Mouse (Mus musculus) forebrain, postnatal 0 days (tissue): ENCODE data around the gene Pttg1ip. TPM values are rescaled to one million over a fixed set of nuclear protein-coding genes. Genes with fewer than 3 reads are reported as not detected.

ENCODE experiments used
- ATAC-seq: fragments of 200-750 bp; cut with Nextera tagmentation; 2 replicates; pipeline ENCODE4 v1.8.0; 2017; ENCODE audit warnings: mild to moderate bottlenecking, moderate library complexity
- DNase-seq: peaks from one replicate; pipeline ENCODE4 v3.0.0-alpha.2; 2015
- H3K27ac ChIP-seq: fragments of 300-500 bp; sonication (generic); 2 replicates; pipeline ENCODE4 v1.5.1; 2014; ENCODE audit warnings: low read depth, mild to moderate bottlenecking, antibody characterized with exemption, low read length, moderate library complexity, mixed read lengths
- H3K27me3 ChIP-seq: fragments of 300-500 bp; sonication (generic); 2 replicates; pipeline ENCODE4 v1.6.1; 2014; ENCODE audit warnings: mild to moderate bottlenecking, low read length, mixed read lengths; ENCODE audit not compliant: insufficient read depth
- H3K36me3 ChIP-seq: fragments of 300-500 bp; sonication (generic); 2 replicates; pipeline ENCODE4 v1.6.1; 2014; ENCODE audit warnings: mild to moderate bottlenecking, moderate library complexity; ENCODE audit not compliant: insufficient read depth
- H3K4me1 ChIP-seq: fragments of 300-500 bp; sonication (generic); 2 replicates; pipeline ENCODE4 v1.6.1; 2014; ENCODE audit warnings: antibody characterized with exemption; ENCODE audit not compliant: insufficient read depth
- H3K4me2 ChIP-seq: fragments of 300-500 bp; sonication (generic); 2 replicates; pipeline ENCODE4 v1.6.1; 2014; ENCODE audit warnings: low read depth, mild to moderate bottlenecking, moderate library complexity
- H3K4me3 ChIP-seq: fragments of 300-500 bp; sonication (generic); 2 replicates; pipeline ENCODE4 v1.5.1; 2014; ENCODE audit warnings: low read depth, low read length, mixed read lengths
- H3K9ac ChIP-seq: fragments of 300-500 bp; sonication (generic); 2 replicates; pipeline ENCODE4 v1.6.1; 2014; ENCODE audit warnings: mild to moderate bottlenecking
- H3K9me3 ChIP-seq: fragments of 300-500 bp; sonication (generic); 2 replicates; pipeline ENCODE4 v1.6.1; 2016; ENCODE audit warnings: low read length
- CTCF ChIP-seq: sonication (generic); IDR thresholded peaks from 2 replicates; pipeline ENCODE4 v1.5.1; 2016; ENCODE audit warnings: antibody characterized with exemption, control low read depth, low read depth
- WGBS: fragments of 180-500 bp; shearing (Covaris S2); extraction: QIAGEN DNeasy Blood & Tissue Kit; methylation state at CpG from one replicate; pipeline ENCODE4 v1.1.7; 2014; 5-methylcytosine and 5-hydroxymethylcytosine counted together
- polyA plus RNA-seq: library from polyadenylated mRNA; unstranded; fragments of >200 nt; fragmentation: Nextera tagmentation; extraction: Ambion mirVana; gene quantifications from 2 replicates; pipeline ENCODE4 v1.2.1, GENCODE M21; 2015
- total RNA-seq: library from RNA; depleted of rRNA; stranded (reverse); fragments of >200 nt; gene quantifications from 2 replicates; pipeline ENCODE4 v1.2.3, GENCODE M21; 2014

Gene Pttg1ip
- total and polyA plus RNA-seq, 2 experiments from 2014 or later = 74.2 to 98.3 TPM

DNA sequence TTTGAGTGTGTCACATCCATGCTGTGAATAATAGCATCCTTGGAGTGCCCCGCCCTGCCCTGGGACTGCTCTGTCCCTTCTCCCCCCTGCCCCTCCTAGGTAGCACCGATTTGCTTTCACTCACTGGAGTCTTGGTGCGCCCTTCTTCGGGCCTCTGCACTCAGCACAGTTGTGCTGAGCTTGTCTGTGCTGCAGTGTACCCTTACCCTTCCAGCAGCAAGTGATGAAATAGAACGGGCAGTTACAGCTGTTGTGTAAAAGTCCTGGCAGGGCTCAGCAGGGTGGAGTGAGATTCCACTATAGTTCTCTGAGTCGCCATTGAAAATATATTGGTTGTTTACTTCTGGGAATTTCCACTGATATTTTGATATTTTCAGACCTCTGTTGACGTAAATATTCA is 44.5 kb downstream of the Pttg1ip start:
- Histone ChIP-seq H3K36me3 (0 out of 2 replicates have a peak, but pooled peaks cover 1% of the 10 kb centered on the region), H3K27ac (no peak overlapping the region), H3K4me2 (no peak overlapping the region), H3K4me3 (no peak overlapping the region), H3K4me1 (peaks cover 13% of the 10 kb centered on the region), H3K9me3 (no peaks in the 10 kb centered on the region), H3K9ac (no peak overlapping the region), H3K27me3 (no peaks in the 10 kb centered on the region)
- no peak for TF ChIP-seq CTCF
- 83% methylated on average over 7 of the region's 7 CpGs for WGBS
- ATAC-seq (no peak), DNase-seq (no peak)

DNA sequence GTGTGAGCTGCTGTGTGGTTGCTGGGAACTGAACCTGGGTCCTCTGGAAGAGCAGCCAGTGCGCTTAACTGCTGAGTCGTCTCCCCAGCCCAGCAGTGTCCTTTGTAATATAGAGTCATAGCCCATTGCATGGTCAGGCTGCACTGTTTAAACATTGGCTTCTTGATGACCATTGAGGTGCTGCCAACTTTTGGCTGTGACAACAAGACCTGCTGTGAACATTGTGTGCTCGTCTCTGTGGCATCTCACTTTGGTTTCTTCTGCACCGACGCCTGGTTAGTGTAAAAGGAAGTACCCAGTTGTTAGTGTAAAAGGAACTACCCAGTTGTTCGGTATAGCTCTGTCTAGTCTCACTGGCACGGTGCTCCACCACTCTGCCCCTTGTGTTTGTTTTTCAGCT is 45.1 kb downstream of the Pttg1ip start:
- H3K4me2 ChIP-seq = no peak overlapping the region
- H3K4me3 ChIP-seq = no peak overlapping the region
- H3K4me1 ChIP-seq = peaks cover 10% of the 10 kb centered on the region
- no peak for TF ChIP-seq CTCF
- H3K27me3 ChIP-seq = no peaks in the 10 kb centered on the region
- no peak overlapping the region for H3K9ac ChIP-seq
- 73% methylated on average over 7 of the region's 7 CpGs for WGBS
- no peak for ATAC-seq
- peaks cover 7% of the 10 kb centered on the region; the same call in 1 of the 2 replicates for H3K36me3 ChIP-seq
- no peak for DNase-seq
- H3K27ac ChIP-seq = no peak overlapping the region
- H3K9me3 ChIP-seq = no peaks in the 10 kb centered on the region

GRCm38 (mm10) chr10:77627497-77627896 is 46.0 kb downstream of the Pttg1ip start:
- DNase-seq (peak; percentile 88), ATAC-seq (peak; percentile 85)
- no peaks in the 10 kb centered on the region for H3K27me3 ChIP-seq
- no peak overlapping the region for H3K9ac ChIP-seq
- peaks cover 7% of the 10 kb centered on the region for H3K4me1 ChIP-seq
- H3K36me3 ChIP-seq = peaks cover 13% of the 10 kb centered on the region; the same call in 1 of the 2 replicates
- no peak overlapping the region for H3K27ac ChIP-seq
- TF ChIP-seq CTCF = peak; percentile 97
- no peak overlapping the region for H3K4me2 ChIP-seq
- 37% methylated on average over 2 of the region's 2 CpGs for WGBS
- H3K4me3 ChIP-seq = no peak overlapping the region
- H3K9me3 ChIP-seq = no peaks in the 10 kb centered on the region

DNA sequence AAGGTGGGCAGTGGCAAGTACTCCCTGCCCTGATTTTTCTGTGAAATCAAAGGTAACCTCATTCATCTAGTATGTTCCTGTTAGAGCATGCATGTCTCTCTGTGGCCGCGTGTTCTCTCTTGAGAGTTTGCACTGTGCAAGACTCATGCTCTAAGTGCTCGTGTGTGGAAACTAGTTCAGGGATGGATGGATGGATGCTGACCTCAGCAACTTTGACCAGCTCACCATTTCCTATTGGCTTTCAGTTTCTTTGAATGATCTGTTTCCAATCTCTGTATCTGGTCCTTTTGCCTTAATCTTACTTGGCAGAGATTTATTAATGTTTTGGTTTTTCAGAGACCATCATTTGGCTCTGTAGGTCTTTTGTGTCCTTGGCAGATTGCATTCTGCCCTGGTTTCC is 47.6 kb downstream of the Pttg1ip start:
- no peak overlapping the region for H3K27ac ChIP-seq
- ATAC-seq (no peak), DNase-seq (no peak)
- H3K4me1 ChIP-seq = no peaks in the 10 kb centered on the region
- H3K9me3 ChIP-seq = no peaks in the 10 kb centered on the region
- no peak for TF ChIP-seq CTCF
- no peak overlapping the region for H3K4me2 ChIP-seq
- H3K27me3 ChIP-seq = no peaks in the 10 kb centered on the region
- peaks cover 18% of the 10 kb centered on the region; the same call in 1 of the 2 replicates for H3K36me3 ChIP-seq
- H3K4me3 ChIP-seq = no peak overlapping the region
- H3K9ac ChIP-seq = no peak overlapping the region
- 90% methylated on average over 3 of the region's 3 CpGs for WGBS

DNA sequence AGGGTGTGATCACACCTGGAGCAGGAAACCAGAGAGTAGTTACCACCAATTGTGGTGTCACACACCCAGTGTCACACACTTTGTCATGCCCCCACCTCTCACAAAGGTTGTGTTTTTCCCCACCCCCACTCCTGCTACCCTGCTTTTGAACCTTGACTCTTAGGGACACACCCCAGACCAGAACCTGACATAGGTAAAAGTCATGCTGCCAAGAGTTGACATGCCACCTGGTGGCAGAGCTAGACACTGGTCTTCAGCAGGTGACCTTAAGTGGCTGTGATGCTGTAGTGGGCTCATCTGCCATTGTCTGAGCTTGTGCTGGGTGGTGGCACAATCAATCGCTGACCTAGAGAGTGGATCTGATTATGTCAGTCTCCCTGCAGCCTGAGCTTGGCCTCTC is 48.5 kb downstream of the Pttg1ip start:
- H3K4me2 ChIP-seq = no peak overlapping the region
- peak; percentile 33 for TF ChIP-seq CTCF
- ATAC-seq (no peak), DNase-seq (no peak)
- no peaks in the 10 kb centered on the region for H3K27me3 ChIP-seq
- no peaks in the 10 kb centered on the region for H3K4me1 ChIP-seq
- H3K36me3 ChIP-seq = peaks cover 18% of the 10 kb centered on the region; the same call in 1 of the 2 replicates
- no peak overlapping the region for H3K9ac ChIP-seq
- no peak overlapping the region for H3K4me3 ChIP-seq
- H3K9me3 ChIP-seq = no peaks in the 10 kb centered on the region
- no peak overlapping the region for H3K27ac ChIP-seq
- 79% methylated on average over 1 of the region's 1 CpGs for WGBS

- no peaks in the 10 kb centered on the region for H3K27me3 ChIP-seq
- no peak for ATAC-seq
- no peaks in the 10 kb centered on the region for H3K4me1 ChIP-seq
- no peak for DNase-seq
- H3K36me3 ChIP-seq = peaks cover 25% of the 10 kb centered on the region
- 82% methylated on average over 6 of the region's 6 CpGs for WGBS
- no peak overlapping the region for H3K4me2 ChIP-seq
- no peak overlapping the region for H3K4me3 ChIP-seq
- H3K9me3 ChIP-seq = no peaks in the 10 kb centered on the region
- no peak for TF ChIP-seq CTCF
- no peak overlapping the region for H3K9ac ChIP-seq
- no peak overlapping the region for H3K27ac ChIP-seq
These were observed 52.5 kb downstream of the Pttg1ip start for GRCm38 (mm10) chr10:77634016-77634415.

DNA sequence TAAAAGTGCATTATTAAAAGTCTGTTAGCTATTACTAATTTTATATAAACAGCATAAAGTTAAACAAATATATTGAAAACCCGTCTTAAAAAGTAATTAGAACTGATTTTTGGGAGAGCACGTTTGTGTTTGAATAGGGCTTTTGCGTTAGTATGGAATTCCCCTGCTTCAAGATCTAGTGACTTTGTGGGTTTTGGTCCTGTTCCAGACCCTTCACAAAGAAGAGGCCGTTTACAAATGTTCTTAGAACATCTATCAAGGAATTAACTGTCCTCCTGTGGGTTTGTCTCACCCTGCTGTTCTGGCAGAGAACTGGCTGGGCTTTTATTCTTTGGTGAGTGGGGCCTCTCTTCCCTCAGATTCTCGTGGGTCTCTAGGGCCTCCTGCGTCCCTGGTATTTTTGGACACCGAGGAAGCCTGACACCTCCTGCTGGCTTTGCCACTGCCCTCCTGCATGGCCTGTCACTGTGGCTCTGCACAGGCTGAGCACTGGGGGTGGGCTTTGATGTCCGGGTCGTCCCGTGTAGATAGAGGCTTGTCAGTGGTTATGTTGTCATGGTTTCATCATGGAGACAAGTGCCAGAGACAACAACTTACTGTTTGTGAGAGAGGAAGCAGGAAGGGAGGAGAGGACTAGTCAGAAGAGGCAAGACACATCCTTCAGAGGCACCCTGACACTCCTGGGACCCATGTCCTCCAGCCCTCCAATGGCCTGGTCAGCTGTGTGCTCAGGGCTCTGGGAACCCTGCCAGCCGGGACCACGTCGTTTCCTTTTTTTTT is 53.1 kb downstream of the Pttg1ip start:
- H3K4me3 ChIP-seq = no peak overlapping the region
- no peaks in the 10 kb centered on the region for H3K27me3 ChIP-seq
- WGBS = 51% methylated on average over 13 of the region's 13 CpGs
- no peak for ATAC-seq
- no peak for DNase-seq
- H3K9ac ChIP-seq = no peak overlapping the region
- H3K4me1 ChIP-seq = no peaks in the 10 kb centered on the region
- peaks cover 28% of the 10 kb centered on the region for H3K36me3 ChIP-seq
- H3K9me3 ChIP-seq = no peaks in the 10 kb centered on the region
- no peak for TF ChIP-seq CTCF
- no peak overlapping the region for H3K27ac ChIP-seq
- no peak overlapping the region for H3K4me2 ChIP-seq
